Mouse (Mus musculus): ENCODE data around the gene Mill2. TPM values are rescaled to one million over a fixed set of nuclear protein-coding genes. Genes with fewer than 3 reads are reported as not detected.
"Not testable (repeated sequence)": the region's sequence is repeated elsewhere in the genome, so short reads cannot be mapped to it uniquely, and the experiment has no call there.

Gene Mill2
- 1 to 10 TPM; 1.8 to 2.1 TPM for total RNA-seq (2021)

DNA sequence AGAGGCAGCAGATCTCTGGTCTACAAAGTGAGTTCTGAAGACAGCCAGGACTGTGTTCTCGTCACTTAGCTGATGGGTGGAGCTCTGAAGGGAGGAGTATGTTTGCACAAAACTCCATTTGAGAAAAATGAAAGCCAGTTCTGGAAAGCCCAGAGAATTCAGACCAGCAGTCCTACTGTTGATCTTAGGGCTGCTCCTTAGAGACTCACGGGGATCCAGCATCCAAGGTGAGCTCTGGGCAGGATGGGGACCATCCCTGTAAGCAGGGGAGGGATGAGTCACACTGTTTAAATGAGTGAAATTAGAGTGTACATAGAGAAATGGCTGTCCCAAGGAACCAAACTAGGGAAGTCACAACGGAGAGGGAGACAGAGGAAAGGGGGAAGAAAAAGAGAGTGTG lies at the start of gene Mill2:
Mill2 (plus strand) TSS at position 102 of the 400 bp plus-strand sequence.
- intact Hi-C loops (cut with DNase I): loop anchor here (5.0 kb wide), 1 partner anchor 32 kb away; the partner anchor contains the start of gene Pglyrp1
- peak in 1 of 2 experiments; percentile 10 for DNase-seq (ENCODE audit: low spot score in 2 of 2)

DNA sequence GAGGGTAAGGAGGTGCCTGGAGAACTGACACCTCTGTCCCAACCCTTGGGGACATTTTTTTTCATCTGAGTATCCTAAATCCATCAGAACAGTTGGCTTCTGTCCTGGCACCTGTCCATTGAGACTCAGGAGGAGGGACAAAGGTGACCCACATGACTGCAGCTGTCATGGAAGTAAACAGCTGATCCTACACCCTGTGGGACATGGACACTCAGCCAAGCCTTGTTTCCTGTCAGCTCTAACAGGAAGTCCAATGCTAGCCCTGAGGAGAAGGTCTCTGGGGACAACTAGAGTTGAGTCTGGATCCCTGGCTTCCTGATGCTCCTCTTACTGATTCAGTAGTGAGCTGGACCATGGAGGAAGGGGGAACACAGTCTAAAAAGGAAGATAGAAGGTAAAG lies 49.1 kb upstream of the Mill2 start:
- DNase-seq (ENCODE audit: low spot score in 2 of 2); intact Hi-C loops (cut with DNase I): not testable (repeated sequence)

DNA sequence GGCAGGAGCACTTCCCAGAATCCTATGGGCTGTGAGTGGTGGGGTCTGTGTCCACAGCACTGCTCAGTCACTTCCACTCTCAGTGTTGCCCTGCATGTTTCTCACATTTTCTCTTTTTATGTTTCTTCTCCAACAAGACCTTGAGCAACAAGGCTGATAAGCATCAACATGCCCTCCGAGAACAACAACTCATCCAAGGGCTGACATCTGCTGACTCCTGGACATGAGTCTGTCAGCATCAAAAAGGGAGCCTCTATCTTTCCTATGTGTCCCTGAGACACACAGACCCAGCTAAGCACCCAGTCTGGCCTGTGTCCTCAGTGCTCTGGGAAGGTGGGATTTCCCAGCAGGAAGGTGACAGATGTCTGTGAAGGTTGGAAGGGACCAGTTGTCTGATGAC lies 41.3 kb upstream of the Mill2 start, which contains the start of gene Psg19:
Psg19 (minus strand) TSS at position 101 of the 400 bp plus-strand sequence.
- no peak for DNase-seq (ENCODE audit: low spot score in 2 of 2)
- intact Hi-C loops (cut with DNase I): no loop called here

DNA sequence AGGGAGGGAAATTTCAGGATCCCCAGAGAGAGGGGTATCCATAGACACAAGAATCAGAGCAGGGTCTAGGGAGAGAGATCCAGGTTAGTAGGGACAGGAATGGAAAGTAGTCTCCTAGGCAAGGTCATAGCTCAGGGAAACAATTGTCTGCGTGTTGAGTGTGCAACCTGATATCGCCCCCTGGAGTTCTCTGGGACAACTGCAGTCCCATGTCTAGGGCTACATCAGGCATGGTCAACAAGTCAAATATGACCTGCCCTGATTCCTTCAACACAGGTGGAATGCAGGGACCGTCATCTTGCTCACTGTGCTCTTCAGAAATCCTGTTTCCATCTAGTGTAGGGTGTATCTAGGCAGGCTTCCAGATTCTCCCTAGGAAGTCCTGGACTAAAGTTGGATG lies 40.6 kb upstream of the Mill2 start:
- intact Hi-C loops (cut with DNase I): no loop called here
- no peak for DNase-seq (ENCODE audit: low spot score in 2 of 2)

DNA sequence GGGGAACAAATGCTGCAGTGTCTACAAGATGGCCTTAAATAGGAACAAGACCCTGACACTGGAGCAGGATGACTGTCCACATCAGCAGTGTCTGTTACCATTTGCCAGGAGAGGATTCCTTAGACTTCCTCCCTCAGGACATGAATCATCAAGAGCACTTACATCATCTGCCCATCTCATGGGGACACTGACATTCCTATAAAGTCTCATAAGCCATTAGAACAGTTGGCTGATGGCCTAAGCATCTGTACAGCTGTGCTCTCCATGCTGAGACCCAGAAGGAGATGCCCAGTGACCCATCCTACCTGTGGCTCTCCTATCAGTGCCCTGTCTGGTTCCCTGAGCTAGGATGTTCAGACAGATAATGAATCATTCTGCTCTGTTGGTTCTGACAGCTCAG lies 36.2 kb upstream of the Mill2 start:
- intact Hi-C loops (cut with DNase I): no loop called here
- DNase-seq (ENCODE audit: low spot score in 2 of 2): no peak

DNA sequence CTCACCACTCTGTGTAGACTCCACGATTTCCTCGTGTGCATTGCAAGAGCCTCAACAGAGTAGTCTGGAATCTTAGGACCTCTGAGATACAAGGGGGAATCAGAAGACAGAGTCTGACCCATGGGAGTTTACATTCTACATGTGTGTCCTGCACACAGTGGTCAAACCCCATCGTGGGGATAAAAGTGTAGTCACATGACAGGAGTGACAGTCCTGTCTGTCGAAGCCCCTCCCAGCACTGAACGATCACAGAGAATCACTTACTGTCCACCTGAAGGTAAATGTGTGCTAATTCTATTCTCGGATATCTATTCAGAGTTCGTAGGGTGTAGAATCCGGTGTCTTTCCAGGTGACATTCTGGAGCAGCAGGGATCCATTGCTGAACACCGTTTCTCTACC lies 21.5 kb upstream of the Mill2 start:
- no peak for DNase-seq (ENCODE audit: low spot score in 2 of 2)
- intact Hi-C loops (cut with DNase I): no loop called here

DNA sequence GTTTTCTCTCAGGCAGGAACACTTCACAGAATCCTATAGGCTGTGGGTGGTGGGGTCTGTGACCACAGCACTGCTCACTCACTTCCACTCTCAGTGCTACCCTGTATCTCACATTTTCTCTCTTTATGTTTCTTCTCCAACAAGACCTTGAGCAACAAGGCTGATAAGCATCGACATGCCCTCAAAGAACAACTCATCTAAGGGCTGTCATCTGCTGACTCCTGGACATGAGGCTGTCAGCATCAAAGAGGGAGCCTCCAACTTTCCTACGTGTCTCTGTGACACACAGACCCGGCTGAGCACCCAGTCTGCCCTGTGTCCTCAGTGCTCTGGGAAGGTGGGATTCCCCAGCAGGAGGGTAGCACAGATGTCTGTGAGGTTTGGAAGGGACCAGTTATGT lies 18.3 kb upstream of the Mill2 start, which contains the start of gene Psg17:
Psg17 (minus strand) TSS at position 101 of the 400 bp plus-strand sequence.
- no peak for DNase-seq (ENCODE audit: low spot score in 2 of 2)
- intact Hi-C loops (cut with DNase I): no loop called here

DNA sequence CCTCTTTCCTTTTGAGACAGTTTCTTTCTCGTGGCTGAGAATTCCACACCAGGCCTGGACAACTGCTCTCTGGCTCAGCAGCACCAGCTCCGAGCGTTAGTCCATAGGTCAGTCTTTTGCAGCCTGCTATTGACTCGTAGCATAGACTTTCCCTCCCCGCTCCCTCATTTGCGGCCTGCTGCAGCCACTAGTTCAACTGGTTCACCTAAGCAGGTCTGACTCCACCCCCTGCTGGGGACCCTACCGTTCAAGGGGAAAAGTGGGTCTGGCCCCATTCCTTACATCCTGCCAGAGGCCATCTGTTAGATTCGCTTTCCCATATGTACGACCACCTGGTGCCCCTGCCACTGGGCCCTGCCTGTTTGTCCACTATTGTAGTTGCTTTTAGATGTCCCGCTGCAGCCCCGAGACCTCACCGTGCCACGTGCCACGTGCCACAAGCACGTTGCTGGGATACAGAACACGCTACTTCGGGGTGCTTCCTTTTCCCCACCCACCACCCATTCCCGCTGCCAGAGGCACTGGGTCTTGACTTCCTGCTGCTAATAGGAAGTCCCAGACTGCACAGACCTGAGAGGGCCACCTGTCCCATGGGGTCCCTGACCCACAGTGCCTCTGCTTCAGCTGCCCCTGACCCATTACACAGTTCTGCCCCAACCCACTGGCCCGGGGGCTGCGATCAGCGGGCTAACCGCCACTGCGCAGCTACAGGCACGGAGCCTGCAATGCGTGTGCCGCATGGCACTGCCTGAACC lies 11.8 kb upstream of the Mill2 start:
- intact Hi-C loops (cut with DNase I): no loop called here
- no peak for DNase-seq (ENCODE audit: low spot score in 2 of 2)

DNA sequence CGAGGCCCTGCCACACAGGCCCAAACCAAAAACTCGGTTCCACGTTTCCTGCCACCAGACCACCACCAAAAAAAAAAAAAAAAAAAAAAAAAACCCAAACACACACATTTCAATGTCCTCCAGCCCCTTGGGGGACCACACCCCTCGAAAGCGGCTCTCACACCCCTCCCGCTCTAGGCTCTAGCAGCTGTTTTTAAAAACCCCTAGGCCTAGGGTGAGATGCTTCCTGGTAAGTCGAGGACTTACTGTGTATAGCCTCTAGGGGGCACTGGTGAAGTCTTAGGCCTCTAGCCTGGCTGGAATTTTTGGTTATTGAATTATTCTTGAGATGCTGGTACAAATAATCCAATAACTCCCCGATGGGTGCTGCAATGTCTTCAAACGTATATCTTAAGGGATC lies 11.2 kb upstream of the Mill2 start:
- DNase-seq (ENCODE audit: low spot score in 2 of 2): no peak
- intact Hi-C loops (cut with DNase I): no loop called here

DNA sequence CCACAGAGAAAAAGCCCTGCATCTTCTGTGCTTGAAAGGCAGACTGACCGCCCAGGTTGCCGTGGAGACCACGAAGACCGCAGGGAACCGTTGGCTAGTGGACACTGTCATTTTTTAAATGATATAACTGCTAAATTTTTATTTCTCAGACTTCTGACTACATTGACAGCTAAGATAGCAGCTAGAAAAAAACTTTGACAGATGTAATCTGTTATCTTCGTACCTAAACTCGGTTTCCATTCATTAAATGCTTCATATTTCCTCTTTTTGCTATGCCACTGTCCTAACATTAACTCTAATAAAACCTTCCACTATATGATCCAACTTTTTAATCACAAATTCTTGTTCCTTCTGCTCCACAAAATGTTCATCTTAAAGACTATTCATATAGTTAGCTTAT lies 10.2 kb upstream of the Mill2 start:
- intact Hi-C loops (cut with DNase I): no loop called here
- DNase-seq (ENCODE audit: low spot score in 2 of 2): no peak

DNA sequence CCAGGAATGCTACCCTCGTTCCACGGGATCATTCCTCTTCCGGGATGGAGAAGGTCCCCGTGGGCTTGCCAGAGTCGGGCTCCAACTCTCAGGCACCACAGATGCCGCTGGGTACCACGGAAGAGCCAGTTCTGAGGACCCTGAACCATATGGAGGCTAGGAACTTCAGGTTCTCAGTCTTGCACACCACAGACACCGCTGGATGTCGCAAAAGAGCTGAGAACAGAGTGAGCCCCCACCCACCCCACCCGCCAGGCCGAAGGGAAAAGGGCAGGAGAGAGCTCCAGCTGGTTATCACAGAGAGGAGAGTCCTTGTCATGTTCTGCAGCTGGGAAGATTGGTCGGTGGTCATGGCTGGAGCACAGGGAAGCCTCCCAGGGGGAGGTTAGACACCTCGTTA lies 7.5 kb upstream of the Mill2 start:
- intact Hi-C loops (cut with DNase I): no loop called here
- DNase-seq (ENCODE audit: low spot score in 2 of 2): no peak

DNA sequence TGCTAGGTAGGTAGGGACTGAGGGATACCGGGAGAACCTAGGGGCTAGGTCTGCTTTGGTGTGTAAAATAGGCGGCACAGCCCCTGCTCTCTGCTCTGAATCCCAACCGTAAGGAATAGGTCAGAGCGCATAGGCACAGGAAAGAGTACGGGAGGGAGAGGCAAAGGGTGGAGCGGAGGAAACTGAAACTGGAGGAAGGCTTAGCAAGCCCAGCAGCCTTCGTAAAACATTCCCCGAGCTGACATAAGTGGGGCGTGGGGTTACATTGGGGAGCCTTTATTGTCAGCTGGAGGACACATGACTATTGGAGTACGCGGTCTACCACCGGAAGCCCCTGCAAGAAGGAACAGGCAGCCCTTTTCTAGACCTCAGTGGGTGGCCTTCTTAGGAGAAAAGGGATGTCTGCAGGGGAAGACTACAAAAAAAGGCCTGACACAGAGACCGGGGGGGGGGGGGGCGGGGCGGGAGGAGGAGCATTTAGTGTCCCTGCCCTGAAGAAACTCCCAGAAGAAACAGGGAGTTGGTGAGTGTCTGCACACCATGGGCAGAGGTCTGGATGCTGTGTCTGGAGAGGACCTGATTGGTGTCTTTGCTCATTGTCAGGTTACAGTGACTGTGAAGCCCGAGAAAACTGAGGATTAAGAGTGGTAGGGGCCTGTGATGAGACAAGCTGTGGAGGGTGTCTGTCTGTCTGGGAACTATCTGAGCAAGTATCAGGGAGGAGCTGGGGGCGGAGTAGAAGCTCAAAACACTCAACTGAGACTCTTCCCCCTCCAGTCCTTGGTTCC lies 814 bp downstream of the Mill2 start:
- DNase-seq (ENCODE audit: low spot score in 2 of 2): peak; percentile 3 to 25
- intact Hi-C loops (cut with DNase I): no loop called here

DNA sequence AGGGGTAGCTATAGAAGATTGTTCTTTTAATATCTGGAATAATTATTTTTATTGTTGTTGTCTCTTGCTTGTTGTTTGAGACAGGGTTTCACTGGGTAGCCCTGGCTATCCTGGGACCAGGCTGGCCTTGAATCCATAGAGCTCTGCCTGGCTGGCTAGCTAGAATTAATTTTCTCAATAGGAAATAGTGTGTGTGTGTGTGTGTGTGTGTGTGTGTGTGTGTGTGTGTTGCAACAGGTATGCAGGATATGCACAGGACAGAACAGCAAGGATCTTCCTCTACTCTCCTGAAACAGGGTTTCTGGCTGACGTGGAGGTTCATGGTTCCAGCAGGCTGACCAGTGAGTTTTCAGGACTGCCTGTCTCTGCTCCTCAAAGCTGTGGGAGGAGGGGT lies 1.4 kb downstream of the Mill2 start:
- DNase-seq (ENCODE audit: low spot score in 2 of 2): no peak
- intact Hi-C loops (cut with DNase I): no loop called here

DNA sequence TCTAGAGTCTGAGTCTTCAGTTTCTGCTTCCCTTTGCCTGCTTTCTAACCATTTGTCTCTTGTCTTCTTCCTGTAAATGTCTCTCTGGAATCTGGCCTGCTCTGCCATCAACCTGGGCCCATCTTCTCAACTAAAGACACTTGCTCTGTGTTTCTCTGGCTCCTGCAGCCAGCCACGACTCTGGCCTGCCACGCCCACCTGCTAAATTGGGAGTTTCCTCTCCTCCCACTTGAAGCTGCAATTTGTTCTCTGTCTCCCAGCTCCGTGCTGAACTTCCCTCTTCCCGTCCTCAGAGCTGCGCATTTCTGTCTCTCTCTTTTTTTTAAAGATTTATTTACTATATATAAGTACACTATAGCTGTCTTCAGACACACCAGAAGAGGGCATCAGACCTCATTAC lies 5.0 kb downstream of the Mill2 start:
- intact Hi-C loops (cut with DNase I): no loop called here
- DNase-seq (ENCODE audit: low spot score in 2 of 2): no peak

DNA sequence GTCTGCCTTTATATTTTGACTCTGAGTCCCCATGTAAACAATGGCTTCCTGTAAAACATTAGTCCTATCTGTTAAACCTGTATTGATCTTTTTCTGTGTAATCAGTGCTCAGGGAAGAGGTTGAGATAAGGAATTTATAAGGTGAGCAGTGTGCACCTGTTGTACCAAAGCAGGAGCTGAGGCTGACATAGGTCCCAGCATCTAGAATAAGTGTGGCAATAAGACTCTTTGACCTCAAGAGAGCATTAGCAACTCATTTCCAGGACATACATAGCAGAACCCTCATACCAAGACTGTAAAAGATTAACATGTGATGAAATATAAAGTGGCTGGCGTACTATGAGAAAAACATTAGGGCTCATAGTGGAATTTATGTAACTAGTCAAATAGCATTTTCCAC lies 8.6 kb downstream of the Mill2 start:
- intact Hi-C loops (cut with DNase I): no loop called here
- DNase-seq (ENCODE audit: low spot score in 2 of 2): no peak

DNA sequence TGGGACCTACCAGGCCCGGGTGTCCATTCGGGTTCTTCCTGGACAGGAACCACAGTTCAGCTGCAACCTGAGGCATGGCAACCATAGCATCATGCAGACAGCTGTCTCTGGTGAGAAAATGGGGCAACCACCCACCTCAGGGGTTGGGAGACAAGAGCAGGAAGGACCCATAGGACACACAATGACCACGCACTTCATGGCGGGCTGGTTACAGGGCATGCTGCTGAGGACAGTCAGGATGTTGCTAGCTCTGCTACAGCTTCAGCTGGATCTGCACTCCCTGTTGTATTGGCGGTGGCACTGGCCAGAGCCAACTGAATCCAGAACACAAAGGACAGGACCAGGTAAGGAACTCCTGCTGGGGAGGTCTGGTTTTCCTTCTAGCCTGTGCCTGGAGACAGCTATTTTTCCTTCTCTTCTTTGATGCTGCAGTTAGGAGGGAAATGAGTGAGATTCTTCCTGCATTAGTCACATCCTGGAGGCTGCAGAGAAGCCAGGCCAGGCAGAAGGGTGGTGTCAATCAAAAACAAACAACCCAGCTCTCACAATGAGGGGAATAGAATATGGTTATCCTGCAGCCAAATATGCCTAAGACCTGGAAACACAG lies 18.6 kb downstream of the Mill2 start:
- intact Hi-C loops (cut with DNase I): no loop called here
- DNase-seq (ENCODE audit: low spot score in 2 of 2): peak in 1 of 2 experiments; percentile 12

DNA sequence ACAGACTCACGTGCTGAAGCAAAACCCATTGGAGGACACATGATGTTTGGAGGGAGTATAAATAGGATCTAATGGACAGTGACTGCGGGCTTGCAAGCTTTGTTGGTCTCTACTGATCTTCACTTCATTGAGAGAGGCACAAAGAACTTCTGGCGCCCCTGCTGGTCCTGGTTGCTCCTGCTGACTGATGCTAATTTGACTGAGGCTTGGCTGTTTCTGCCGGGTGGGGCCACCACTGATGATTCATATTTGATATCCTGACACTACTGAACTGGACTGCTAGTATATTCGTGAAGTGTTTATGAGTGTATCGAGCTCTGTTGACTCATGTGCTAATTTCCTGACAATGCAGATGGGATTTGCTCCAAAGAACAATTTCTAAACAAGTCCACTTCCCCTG lies 23.0 kb downstream of the Mill2 start:
- intact Hi-C loops (cut with DNase I): no loop called here

DNA sequence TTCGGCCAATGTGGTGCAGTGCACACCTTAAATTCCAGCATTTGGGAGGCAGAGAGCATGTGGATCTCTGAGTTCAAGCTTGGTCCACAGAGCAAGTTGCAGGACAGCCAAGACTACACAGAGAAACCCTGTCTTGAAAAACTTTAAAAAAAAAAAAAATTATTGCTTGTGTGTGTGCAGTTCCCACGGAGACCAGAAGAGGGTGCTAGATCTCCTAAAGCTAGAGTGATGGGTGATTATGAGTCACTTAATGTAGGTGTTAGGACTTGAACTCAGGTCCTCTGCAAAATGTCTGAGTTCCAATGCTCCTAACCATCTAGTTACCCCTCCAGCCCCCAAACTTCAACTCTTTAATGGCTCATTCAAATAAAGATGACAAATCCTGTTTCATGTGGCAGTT lies 28.7 kb downstream of the Mill2 start:
- no peak for DNase-seq (ENCODE audit: low spot score in 2 of 2)
- intact Hi-C loops (cut with DNase I): no loop called here

More for the DNA sequence above, 23.0 kb downstream of the Mill2 start:
- no peak for DNase-seq (ENCODE audit: low spot score in 2 of 2)

DNA sequence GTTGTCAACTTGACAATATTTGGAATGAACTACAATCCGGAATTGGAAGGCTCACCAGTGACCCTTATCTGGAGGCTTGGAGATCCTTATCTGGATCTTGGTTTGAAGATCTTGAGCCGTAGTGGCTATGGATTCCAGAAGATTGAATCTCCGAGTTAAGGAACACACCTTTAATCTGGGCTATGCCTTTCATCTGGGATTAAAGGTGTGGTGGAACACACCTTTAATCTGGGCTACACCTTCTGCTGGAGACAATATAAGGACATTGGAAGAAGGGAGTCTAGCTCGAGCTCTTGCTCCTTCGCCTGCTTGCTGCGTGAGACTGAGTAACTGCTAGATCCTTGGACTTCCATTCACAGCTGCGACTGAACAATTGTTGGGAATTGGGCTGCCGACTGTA lies 31.3 kb downstream of the Mill2 start, which contains the start of gene Pglyrp1:
Pglyrp1 (plus strand) TSS at position 301 of the 400 bp plus-strand sequence.
- intact Hi-C loops (cut with DNase I): loop anchor here (5.0 to 10.0 kb wide), 3 partner anchors 34 to 1799 kb away; partner anchors contain the start of genes Mill2 and Psg16
- not testable (repeated sequence) for DNase-seq (ENCODE audit: low spot score in 2 of 2)

All from left cerebral cortex, postnatal 25 days (tissue).